Mouse (Mus musculus) MEL (cell line): ENCODE data around the gene Dlx6. TPM values are rescaled to one million over a fixed set of nuclear protein-coding genes. Genes with fewer than 3 reads are reported as not detected.

Experiments
- DNase-seq: peaks from one replicate; pipeline ENCODE4 v3.0.0; 2011; ENCODE audit warnings: low read depth, low spot score
- H3K27ac ChIP-seq: 2 replicates; pipeline ENCODE4 v1.5.1; 2012; ENCODE audit warnings: low read depth, mild to moderate bottlenecking, control low read depth, low read length, moderate library complexity; ENCODE audit not compliant: control insufficient read depth
- H3K27me3 ChIP-seq, 2 experiments: fragments of 150-350 bp in 1 of 2; sonication (generic) in 1 of 2; 2 replicates each; pipeline ENCODE4 v1.6.1; 2012; ENCODE audit warnings: low read length in 2 of 2, mild to moderate bottlenecking in 2 of 2, improper control_type of control experiment in 1 of 2, moderate library complexity in 1 of 2; ENCODE audit not compliant: insufficient read depth in 2 of 2, control insufficient read depth in 1 of 2
- H3K36me3 ChIP-seq, 2 experiments: 2 replicates each; pipeline ENCODE4 v1.6.1; 2012 to 2014; ENCODE audit warnings: low read length in 2 of 2, improper control_type of control experiment in 1 of 2, inconsistent platforms in 1 of 2, mild to moderate bottlenecking in 1 of 2; ENCODE audit not compliant: insufficient read depth in 2 of 2, control insufficient read depth in 1 of 2
- H3K4me1 ChIP-seq, 2 experiments: fragments of 150-350 bp in 1 of 2; sonication (generic) in 1 of 2; 2 replicates each; pipeline ENCODE4 v1.6.1; 2012; ENCODE audit warnings: low read length in 2 of 2, improper control_type of control experiment in 1 of 2, mild to moderate bottlenecking in 1 of 2; ENCODE audit not compliant: insufficient read depth in 2 of 2, control insufficient read depth in 1 of 2
- H3K4me3 ChIP-seq, 2 experiments: fragments of 150-350 bp in 1 of 2; sonication (generic) in 1 of 2; 2 replicates each; pipeline ENCODE4 v1.5.1; 2012; ENCODE audit warnings: low read depth in 2 of 2, low read length in 2 of 2, mild to moderate bottlenecking in 2 of 2, moderate library complexity in 2 of 2, control low read depth in 1 of 2, improper control_type of control experiment in 1 of 2; ENCODE audit not compliant: control insufficient read depth in 1 of 2, insufficient read depth in 1 of 2
- H3K79me2 ChIP-seq: 2 replicates; pipeline ENCODE4 v1.6.1; 2012; ENCODE audit warnings: mild to moderate bottlenecking, low read length, moderate library complexity; ENCODE audit not compliant: control insufficient read depth, poor library complexity, insufficient read depth
- H3K9ac ChIP-seq: 2 replicates; pipeline ENCODE4 v1.6.1; 2012; ENCODE audit warnings: low read depth, mild to moderate bottlenecking, control low read depth, low read length, moderate library complexity; ENCODE audit not compliant: control insufficient read depth, poor library complexity, severe bottlenecking
- H3K9me3 ChIP-seq: fragments of 150-350 bp; sonication (generic); replicated peaks from 2 replicates; pipeline ENCODE4 v1.6.1; 2012; ENCODE audit warnings: mild to moderate bottlenecking, low read length, improper control_type of control experiment, moderate library complexity; ENCODE audit not compliant: insufficient read depth
- BHLHE40 ChIP-seq: IDR thresholded peaks from 2 replicates; pipeline ENCODE4 v1.6.1; 2012; ENCODE audit warnings: low read depth, mild to moderate bottlenecking, inconsistent platforms, low read length, improper control_type of control experiment, borderline replicate concordance
- CHD1 ChIP-seq: IDR thresholded peaks from 2 replicates; pipeline ENCODE4 v1.6.1; 2012; ENCODE audit warnings: low read depth, mild to moderate bottlenecking, inconsistent platforms, low read length, improper control_type of control experiment
- CHD2 ChIP-seq: IDR thresholded peaks from 2 replicates; pipeline ENCODE4 v1.6.1; 2011; ENCODE audit warnings: low read length, improper control_type of control experiment
- E2F4 ChIP-seq: IDR thresholded peaks from 2 replicates; pipeline ENCODE4 v1.6.1; 2011; ENCODE audit warnings: low read depth, low read length, improper control_type of control experiment, borderline replicate concordance
- ETS1 ChIP-seq: IDR thresholded peaks from 2 replicates; pipeline ENCODE4 v1.6.1; 2012; ENCODE audit warnings: low read depth, mild to moderate bottlenecking, inconsistent platforms, low read length, improper control_type of control experiment, moderate library complexity
- GABPA ChIP-seq: IDR thresholded peaks from 2 replicates; pipeline ENCODE4 v1.6.1; 2012; ENCODE audit warnings: low read depth, mild to moderate bottlenecking, inconsistent platforms, low read length, improper control_type of control experiment, moderate library complexity
- HCFC1 ChIP-seq: IDR thresholded peaks from 2 replicates; pipeline ENCODE4 v1.6.1; 2012; ENCODE audit warnings: low read depth, mild to moderate bottlenecking, inconsistent platforms, low read length, improper control_type of control experiment, moderate library complexity
- JUND ChIP-seq: IDR thresholded peaks from 2 replicates; pipeline ENCODE4 v1.6.1; 2011; ENCODE audit warnings: low read depth, mild to moderate bottlenecking, improper control_type of control experiment, low read length
- KAT2A ChIP-seq: conservative IDR thresholded peaks from 2 replicates; pipeline ENCODE4 v1.6.1; 2012; ENCODE audit warnings: low read depth, low read length, improper control_type of control experiment, inconsistent platforms
- MAFK ChIP-seq: IDR thresholded peaks from 2 replicates; pipeline ENCODE4 v1.6.1; 2011; ENCODE audit warnings: low read depth, mild to moderate bottlenecking, low read length, improper control_type of control experiment, borderline replicate concordance
- MAX ChIP-seq: IDR thresholded peaks from 2 replicates; pipeline ENCODE4 v1.6.1; 2011; ENCODE audit warnings: low read length, improper control_type of control experiment
- MEF2A ChIP-seq: IDR thresholded peaks from 2 replicates; pipeline ENCODE4 v1.6.1; 2014; ENCODE audit warnings: low read depth, mild to moderate bottlenecking, inconsistent platforms, low read length, improper control_type of control experiment; ENCODE audit not compliant: poor library complexity, insufficient replicate concordance, severe bottlenecking; ENCODE audit errors: extremely low read depth
- NELFE ChIP-seq: IDR thresholded peaks from 2 replicates; pipeline ENCODE4 v1.6.1; 2011; ENCODE audit warnings: low read depth, low read length, improper control_type of control experiment
- NRF1 ChIP-seq: IDR thresholded peaks from 2 replicates; pipeline ENCODE4 v1.6.1; 2014; ENCODE audit warnings: low read depth, mild to moderate bottlenecking, inconsistent platforms, low read length, improper control_type of control experiment, moderate library complexity; ENCODE audit not compliant: poor library complexity, insufficient read depth, severe bottlenecking
- POLR2A ChIP-seq, 2 experiments: IDR thresholded peaks; 2 replicates each; pipeline ENCODE4 v1.6.1; 2011 to 2012; ENCODE audit warnings: low read length in 2 of 2, mild to moderate bottlenecking in 2 of 2, control low read depth in 1 of 2, improper control_type of control experiment in 1 of 2, low read depth in 1 of 2, moderate library complexity in 1 of 2; ENCODE audit not compliant: control insufficient read depth in 1 of 2, insufficient read depth in 1 of 2, poor library complexity in 1 of 2
- POLR2AphosphoS5 ChIP-seq: IDR thresholded peaks from 2 replicates; pipeline ENCODE4 v1.6.1; 2012; ENCODE audit warnings: low read depth, borderline replicate concordance, mild to moderate bottlenecking, inconsistent platforms, low read length, moderate library complexity, mixed read lengths
- RAD21 ChIP-seq: IDR thresholded peaks from 2 replicates; pipeline ENCODE4 v1.6.1; 2011; ENCODE audit warnings: mild to moderate bottlenecking, low read depth, low read length, improper control_type of control experiment
- RCOR1 ChIP-seq: IDR thresholded peaks from 2 replicates; pipeline ENCODE4 v1.6.1; 2012; ENCODE audit warnings: low read depth, mild to moderate bottlenecking, inconsistent platforms, low read length, improper control_type of control experiment
- SMC3 ChIP-seq: IDR thresholded peaks from 2 replicates; pipeline ENCODE4 v1.6.1; 2011; ENCODE audit warnings: low read depth, low read length, improper control_type of control experiment
- TAL1 ChIP-seq: IDR thresholded peaks from 2 replicates; pipeline ENCODE4 v1.6.1; 2012; ENCODE audit warnings: mild to moderate bottlenecking, inconsistent platforms, low read length, moderate library complexity, mixed read lengths
- TBP ChIP-seq: IDR thresholded peaks from 2 replicates; pipeline ENCODE4 v1.8.0; 2011; ENCODE audit warnings: low read depth, low read length, improper control_type of control experiment
- ZC3H11A ChIP-seq: IDR thresholded peaks from 2 replicates; pipeline ENCODE4 v1.6.1; 2012; ENCODE audit warnings: low read depth, mild to moderate bottlenecking, inconsistent platforms, low read length, improper control_type of control experiment
- ZMIZ1 ChIP-seq: IDR thresholded peaks from 2 replicates; pipeline ENCODE4 v1.6.1; 2012; ENCODE audit warnings: low read depth, mild to moderate bottlenecking, inconsistent platforms, low read length, improper control_type of control experiment, moderate library complexity
- polyA plus RNA-seq, 2 experiments: library from polyadenylated mRNA; stranded (reverse) in 1 of 2; unstranded in 1 of 2; fragments of >175 nt in 1 of 2; fragments of >200 nt in 1 of 2; gene quantifications; 2 replicates each; pipeline versions ENCODE4 v1.2.1 to v1.2.4; 2012; ENCODE audit warnings: low replicate concordance in 2 of 2, low read depth in 1 of 2; ENCODE audit not compliant: insufficient read length in 2 of 2, insufficient read depth in 1 of 2, missing spikeins in 1 of 2
- total RNA-seq: library from RNA; depleted of rRNA; stranded (reverse); fragments of 300-350 nt; gene quantifications from 2 replicates; pipeline ENCODE4 v1.2.3, GENCODE M21; 2012

The Dlx6 gene
- total and polyA plus RNA-seq, 3 experiments: not detected

DNA sequence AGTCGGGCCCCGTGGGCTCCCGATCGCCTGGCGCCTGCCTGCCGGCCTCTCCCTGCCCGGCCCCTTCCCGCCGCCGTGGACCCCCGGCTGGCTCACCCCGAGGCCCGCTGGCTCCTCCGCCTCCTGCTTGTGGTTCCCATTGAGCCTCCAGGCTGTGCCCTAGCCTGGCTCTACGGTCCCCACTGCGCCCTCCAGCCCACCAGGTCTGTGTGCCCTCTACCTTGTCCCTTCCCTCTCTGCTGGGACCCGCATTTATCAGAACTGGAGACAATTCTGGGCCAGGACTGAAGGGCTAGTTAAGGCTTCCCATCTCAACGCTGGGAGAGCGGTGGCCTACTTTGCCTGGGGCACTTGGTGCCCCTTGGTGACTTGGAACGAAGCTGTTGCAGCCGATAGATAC lies 821 bp downstream of the Dlx6 start:
- H3K79me2 ChIP-seq: no peaks in the 10 kb centered on the region
- TF ChIP-seq POLR2A (IDR thresholded peaks at IDR 0.05; ENCODE audit: control insufficient read depth in 1 of 2, insufficient read depth in 1 of 2, low read depth in 1 of 2, low read length in 2 of 2, poor library complexity in 1 of 2) (no peak), NELFE (no peak), GABPA (no peak), JUND (no peak), TAL1 (no peak), ZMIZ1 (no peak), MEF2A (no peak), E2F4 (no peak), ETS1 (no peak), ZC3H11A (no peak), TBP (no peak), KAT2A (no peak)
- H3K27me3 ChIP-seq: no peaks in the 10 kb centered on the region
- no peaks in the 10 kb centered on the region for H3K36me3 ChIP-seq
- H3K27ac ChIP-seq: no peak overlapping the region
- no peaks in the 10 kb centered on the region for H3K4me1 ChIP-seq
- H3K9ac ChIP-seq: no peak overlapping the region
- no peak for DNase-seq
- H3K9me3 ChIP-seq: no peaks in the 10 kb centered on the region
- no peak overlapping the region for H3K4me3 ChIP-seq

DNA sequence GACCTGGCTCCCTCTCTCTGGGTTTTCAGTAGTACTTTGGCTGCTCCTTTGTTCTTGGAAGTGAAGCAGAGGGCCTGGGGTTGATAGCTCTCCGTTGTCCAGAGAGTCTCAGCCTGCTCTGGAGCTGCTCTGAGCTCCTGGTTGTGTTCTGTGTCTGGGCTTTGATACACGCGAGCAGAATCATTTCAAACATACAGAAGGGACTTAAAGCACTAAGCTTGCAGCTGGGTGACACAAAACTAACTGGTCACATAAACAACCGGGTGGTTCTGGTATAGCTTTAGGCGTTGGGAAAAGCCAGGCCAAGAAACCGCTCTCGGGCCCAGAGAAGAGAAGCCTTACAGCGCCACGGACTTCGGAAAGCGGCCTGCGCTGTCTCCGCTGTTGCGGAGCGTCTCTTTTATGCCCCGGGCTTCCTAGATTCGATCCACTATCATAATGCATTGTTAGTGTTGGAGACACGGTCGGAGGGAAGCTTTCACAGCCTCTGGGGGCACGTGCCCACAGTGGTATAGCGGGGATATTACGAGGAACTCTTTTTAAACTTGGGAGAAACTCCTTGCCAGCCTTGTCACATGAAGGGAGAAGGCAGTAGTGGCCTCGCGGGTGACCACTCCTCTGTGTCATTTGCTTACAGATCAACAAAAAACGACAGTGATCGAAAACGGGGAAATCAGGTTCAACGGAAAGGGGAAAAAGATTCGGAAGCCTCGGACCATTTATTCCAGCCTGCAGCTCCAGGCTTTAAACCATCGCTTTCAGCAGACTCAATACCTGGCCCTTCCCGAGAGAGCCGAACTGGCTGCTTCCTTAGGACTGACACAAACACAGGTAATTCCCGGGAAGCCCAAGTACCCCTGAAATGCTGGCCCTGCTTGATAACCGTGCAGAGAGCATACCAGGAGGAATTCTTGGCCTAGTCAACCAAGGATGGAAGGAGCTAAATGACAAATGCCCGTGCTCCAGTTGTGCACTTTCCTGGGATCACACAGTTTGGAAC lies 1.6 kb downstream of the Dlx6 start:
- Histone ChIP-seq H3K4me1 (no peaks in the 10 kb centered on the region), H3K27me3 (no peaks in the 10 kb centered on the region), H3K9ac (no peak overlapping the region), H3K9me3 (no peaks in the 10 kb centered on the region), H3K79me2 (no peaks in the 10 kb centered on the region), H3K36me3 (no peaks in the 10 kb centered on the region), H3K4me3 (no peak overlapping the region), H3K27ac (no peak overlapping the region)
- no peak for DNase-seq
- TF ChIP-seq TBP (no peak), MAX (no peak), RAD21 (no peak), ETS1 (no peak), NELFE (no peak), ZC3H11A (no peak), POLR2AphosphoS5 (no peak), SMC3 (no peak), BHLHE40 (no peak), RCOR1 (no peak), CHD2 (no peak), NRF1 (no peak), CHD1 (no peak), MAFK (no peak), HCFC1 (no peak), MEF2A (no peak)
